Mouse (Mus musculus) subcutaneous adipose tissue, adult 2 months (tissue): ENCODE measurements around the gene Tbx22. TPM values are rescaled to one million over a fixed set of nuclear protein-coding genes. Genes with fewer than 3 reads are reported as not detected.

ENCODE experiments used
- polyA plus RNA-seq: library from polyadenylated mRNA; depleted of rRNA; stranded (reverse); fragments of >200 nt; gene quantifications from 2 replicates; pipeline ENCODE4 v1.2.3, GENCODE M21; 2012; ENCODE audit warnings: low replicate concordance; rRNA removed

The Tbx22 gene
- polyA plus RNA-seq, result not detected in 2 replicates

DNA sequence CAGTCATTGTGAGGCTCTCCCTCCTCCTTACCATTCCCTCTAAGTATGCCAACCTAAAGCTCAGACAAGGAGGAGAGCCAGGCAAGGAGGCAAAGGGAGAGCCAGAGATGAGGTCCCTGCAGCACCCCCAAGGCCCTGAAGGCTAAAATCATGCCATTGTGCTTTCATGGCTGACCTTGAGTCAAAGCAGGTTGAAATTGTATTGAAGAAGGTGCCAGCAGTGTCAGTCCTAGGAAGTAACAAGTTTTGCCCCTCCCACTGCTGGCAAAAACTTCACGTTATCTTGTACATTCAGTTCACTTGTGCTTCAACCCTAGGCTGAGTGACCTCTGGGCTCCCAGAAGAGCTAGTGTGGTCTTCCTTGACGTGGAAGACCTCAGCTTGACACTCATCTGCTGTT is at the start of gene Tbx22:
Gene Tbx22 (plus strand): TSS at position 301 of the 400 bp plus-strand sequence.

Other genes with a start within 250 kb of the Tbx22 start
- not detected in 2 replicates for gene Tent5d, start 124.6 kb downstream of the Tbx22 start, polyA plus RNA-seq
- 2.5 and 4.6 TPM in 2 replicates for gene 2610002M06Rik, start 148.4 kb downstream of the Tbx22 start, polyA plus RNA-seq